ENCODE assay signal across 8 mouse cellular contexts in genomic region chr13:38960063-38961050, GRCm38 (mm10). TPM values are rescaled to one million over a fixed set of nuclear protein-coding genes. Genes with fewer than 3 reads are reported as not detected.
DNase-seq lines count a peak whose midpoint lies in the region; ATAC-seq lines count a peak whose summit lies in the region.

Gene Slc35b3 (minus strand): TSS chr13:38960875.

- no peaks in the 10 kb centered on the region for H3K36me3 ChIP-seq in hindbrain, embryonic 11.5 days (ENCODE audit: control insufficient read depth, insufficient read depth, low read length)

- peak within 1 kb of the TSS; percentile 86 for H3K4me3 ChIP-seq in hindbrain, embryonic 11.5 days (ENCODE audit: low read depth, low read length)

- H3K27me3 ChIP-seq in hindbrain, embryonic 11.5 days (ENCODE audit: control insufficient read depth, insufficient read depth, low read length), result no peaks in the 10 kb centered on the region

- 2% methylated on average over 67 of the region's 67 CpGs for WGBS in hindbrain, embryonic 11.5 days

- 0 out of 2 replicates have a peak within 1 kb of the TSS, but pooled peaks have one; percentile 17 for H3K27ac ChIP-seq in hindbrain, embryonic 11.5 days (ENCODE audit: low read depth, low read length)

- peak; percentile 85 for DNase-seq in MN1 (ENCODE audit: low spot score)
- peak; percentile 77 for DNase-seq in cerebellum, adult 9-10 months
- peak; percentile 10 to 76 for DNase-seq in frontal cortex, adult 2 months (ENCODE audit: extremely low spot score in 1 of 2, low spot score in 1 of 2)
- peak; percentile 90 for DNase-seq in hindbrain, embryonic 11.5 days (ENCODE audit: low spot score)
- peak; percentile 81 to 86 for DNase-seq in layer of hippocampus, postnatal 10 days (ENCODE audit: low spot score in 2 of 2)
- peak; percentile 87 for DNase-seq in lung, postnatal 14 days
- peak; percentile 69 for DNase-seq in retina, adult 2 months (ENCODE audit: low read depth, low spot score)
- peak; percentile 88 for DNase-seq in thymus, postnatal 36 days

- H3K4me1 ChIP-seq in hindbrain, embryonic 11.5 days (replicated peaks; ENCODE audit: control insufficient read depth, insufficient read depth, low read length), result no peaks in the 10 kb centered on the region

- no peaks in the 10 kb centered on the region for H3K9me3 ChIP-seq in hindbrain, embryonic 11.5 days (ENCODE audit: control insufficient read depth, low read length)

- ATAC-seq in hindbrain, embryonic 11.5 days (ENCODE audit: low FRiP score), result peak; percentile 99

- peak within 1 kb of the TSS; percentile 83 for H3K9ac ChIP-seq in hindbrain, embryonic 11.5 days (ENCODE audit: low read depth, low read length)

- peak within 1 kb of the TSS; percentile 66 for H3K4me2 ChIP-seq in hindbrain, embryonic 11.5 days (replicated peaks; ENCODE audit: low read depth, low read length)

RNA-seq across cellular contexts. Expression of gene Slc35b3, which starts in this region (rescaled TPM):
- 25.1 and 30.1 TPM in 2 replicates for polyA plus RNA-seq in frontal cortex, adult 2 months (2012; rRNA removed)
- 31.7 and 35.1 TPM in 2 replicates for polyA plus RNA-seq in hindbrain, embryonic 11.5 days (2014; fragmentation: Nextera tagmentation; extraction: Ambion mirVana)
- total RNA-seq in layer of hippocampus, postnatal 10 days (2021), result 10 to 100 TPM; 15.5 to 18.0 TPM

Comparison
In these comparisons a context has a peak if more than half of its experiments do, and no peak if none do; other contexts are left out.
1. Peak in every context shown above with its lines: DNase-seq, ATAC-seq, H3K4me3 ChIP-seq and H3K27ac ChIP-seq.